10 mouse cellular contexts compared by ENCODE assay signal in the genomic region with DNA sequence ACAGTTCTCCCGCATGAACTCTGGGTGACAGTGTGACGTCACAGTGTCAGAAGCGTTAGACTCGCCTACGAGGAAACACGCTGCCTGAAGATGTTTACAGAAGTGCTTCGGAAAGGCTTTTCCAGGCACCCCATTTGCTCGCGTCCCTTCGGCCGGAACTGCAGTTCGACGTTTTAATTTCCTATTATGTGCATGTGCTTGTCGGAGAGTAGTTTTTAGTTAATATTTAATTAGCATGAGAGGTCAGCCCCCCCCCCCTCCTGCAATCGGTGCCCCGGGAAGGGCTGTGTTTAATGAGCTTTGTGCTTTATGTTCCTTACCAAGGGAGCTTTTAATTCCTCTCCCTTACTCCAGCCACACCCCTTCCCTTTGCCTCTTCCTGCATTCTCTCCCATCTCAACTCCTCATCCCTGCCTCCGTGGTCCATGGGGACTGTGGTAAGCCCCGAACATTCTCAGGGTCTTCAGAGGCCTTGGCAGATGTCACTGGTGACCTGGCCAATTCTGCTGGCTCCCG.
DNase-seq lines count a peak whose midpoint lies in the region; ATAC-seq and TF ChIP-seq lines count a peak whose summit lies in the region.
"Had no signal": no experiment of that assay in that cellular context is flagged by ENCODE, and none has a peak within 500 bp of the region (broad histone marks: within the 10 kb centered on the region; RNA-seq: fewer than 3 reads in every experiment).

No protein-coding gene starts in this region.

- no peak overlapping the region for H3K4me3 ChIP-seq in embryonic facial prominence, embryonic 12.5 days
- H3K4me3 ChIP-seq in embryonic facial prominence, embryonic 10.5 days: no peak overlapping the region
- no peak overlapping the region for H3K4me3 ChIP-seq in lung, embryonic 14.5 days (ENCODE audit: low read depth, low read length)
- no peak overlapping the region for H3K4me3 ChIP-seq in lung, adult 2 months (replicated peaks; ENCODE audit: extremely low read depth, low read depth, low read length)
- no peak overlapping the region for H3K4me3 ChIP-seq in stomach, embryonic 16.5 days (replicated peaks; ENCODE audit: low read length)
- H3K4me3 ChIP-seq: limb, embryonic 12.5 days had no signal

- no peaks in the 10 kb centered on the region for H3K27me3 ChIP-seq in embryonic facial prominence, embryonic 12.5 days
- no peaks in the 10 kb centered on the region for H3K27me3 ChIP-seq in embryonic facial prominence, embryonic 10.5 days (replicated peaks; ENCODE audit: low read depth, poor library complexity, severe bottlenecking)
- no peaks in the 10 kb centered on the region for H3K27me3 ChIP-seq in lung, embryonic 14.5 days (ENCODE audit: insufficient read depth, low read length)
- no peaks in the 10 kb centered on the region for H3K27me3 ChIP-seq in stomach, embryonic 16.5 days (ENCODE audit: control insufficient read depth, insufficient read depth, low read length)
- H3K27me3 ChIP-seq: limb, embryonic 12.5 days had no signal

- no peak overlapping the region for H3K4me2 ChIP-seq in embryonic facial prominence, embryonic 12.5 days (replicated peaks)
- peak overlapping the region; percentile 15; the same call in 1 of the 2 replicates for H3K4me2 ChIP-seq in lung, embryonic 14.5 days
- H3K4me2 ChIP-seq in stomach, embryonic 16.5 days (ENCODE audit: low read depth, low read length): no peak overlapping the region
- H3K4me2 ChIP-seq: limb, embryonic 12.5 days had no signal

- peaks cover 8% of the 10 kb centered on the region; the same call in 1 of the 2 replicates for H3K4me1 ChIP-seq in embryonic facial prominence, embryonic 12.5 days
- peaks cover 7% of the 10 kb centered on the region; the same call in 1 of the 2 replicates for H3K4me1 ChIP-seq in embryonic facial prominence, embryonic 10.5 days
- H3K4me1 ChIP-seq in lung, embryonic 14.5 days (ENCODE audit: insufficient read depth): no peaks in the 10 kb centered on the region
- H3K4me1 ChIP-seq in lung, adult 2 months (ENCODE audit: control insufficient read depth, insufficient read depth, low read length): peaks cover 3% of the 10 kb centered on the region; the same call in 1 of the 2 replicates
- 0 out of 2 replicates have a peak, but pooled peaks cover 3% of the 10 kb centered on the region for H3K4me1 ChIP-seq in stomach, embryonic 16.5 days (ENCODE audit: control insufficient read depth, insufficient read depth, low read length)

- 84% methylated on average over 19 of the region's 19 CpGs for WGBS in embryonic facial prominence, embryonic 12.5 days
- 89% methylated on average over 19 of the region's 19 CpGs for WGBS in embryonic facial prominence, embryonic 10.5 days
- 29% methylated on average over 19 of the region's 19 CpGs for WGBS in lung, embryonic 14.5 days
- WGBS in lung, adult 2 months: 32% methylated on average over 19 of the region's 19 CpGs
- 63% methylated on average over 19 of the region's 19 CpGs for WGBS in stomach, embryonic 16.5 days

- H3K9ac ChIP-seq in embryonic facial prominence, embryonic 12.5 days: no peak overlapping the region
- H3K9ac ChIP-seq in lung, embryonic 14.5 days: no peak overlapping the region
- H3K9ac ChIP-seq in stomach, embryonic 16.5 days (ENCODE audit: low read length): no peak overlapping the region
- H3K9ac ChIP-seq: limb, embryonic 12.5 days had no signal

- 0 out of 2 replicates have a peak overlapping the region, but pooled peaks have one; percentile 17 for H3K27ac ChIP-seq in embryonic facial prominence, embryonic 12.5 days
- no peak overlapping the region for H3K27ac ChIP-seq in embryonic facial prominence, embryonic 10.5 days (replicated peaks)
- 0 out of 2 replicates have a peak overlapping the region, but pooled peaks have one; percentile 3 for H3K27ac ChIP-seq in lung, embryonic 14.5 days (ENCODE audit: low read depth)
- H3K27ac ChIP-seq in stomach, embryonic 16.5 days (ENCODE audit: low read length): no peak overlapping the region
- H3K27ac ChIP-seq: limb, embryonic 12.5 days had no signal

- H3K9me3 ChIP-seq in embryonic facial prominence, embryonic 12.5 days: no peaks in the 10 kb centered on the region
- H3K9me3 ChIP-seq in embryonic facial prominence, embryonic 10.5 days: peaks cover 11% of the 10 kb centered on the region; the same call in 1 of the 2 replicates
- no peaks in the 10 kb centered on the region for H3K9me3 ChIP-seq in lung, embryonic 14.5 days (ENCODE audit: low read depth, low read length)
- peaks cover 7% of the 10 kb centered on the region; the same call in 1 of the 2 replicates for H3K9me3 ChIP-seq in stomach, embryonic 16.5 days (replicated peaks; ENCODE audit: control insufficient read depth, low read length)

- peaks cover 7% of the 10 kb centered on the region for H3K36me3 ChIP-seq in embryonic facial prominence, embryonic 12.5 days
- H3K36me3 ChIP-seq in embryonic facial prominence, embryonic 10.5 days (replicated peaks): peaks cover 51% of the 10 kb centered on the region
- H3K36me3 ChIP-seq in lung, embryonic 14.5 days (ENCODE audit: insufficient read depth): no peaks in the 10 kb centered on the region
- peaks cover 3% of the 10 kb centered on the region; the same call in 1 of the 2 replicates for H3K36me3 ChIP-seq in stomach, embryonic 16.5 days (ENCODE audit: control insufficient read depth, insufficient read depth, low read length)

- TF ChIP-seq CTCF in lung, embryonic 14.5 days (IDR thresholded peaks at IDR 0.05; ENCODE audit: low read depth): no peak
- TF ChIP-seq CTCF in lung, adult 2 months (IDR thresholded peaks at IDR 0.05; ENCODE audit: insufficient read depth, low read length): no peak

- no peak for TF ChIP-seq POLR2A in lung, adult 2 months (IDR thresholded peaks at IDR 0.05; ENCODE audit: borderline replicate concordance, extremely low read depth, low read depth, low read length)

- no peak for DNase-seq in embryonic facial prominence, embryonic 10.5 days (ENCODE audit: low spot score)
- DNase-seq in lung, embryonic 14.5 days: peak; percentile 73
- no peak for DNase-seq in lung, adult 2 months
- DNase-seq in kidney, postnatal 4 days: peak; percentile 56 to 71
- no peak for DNase-seq in embryo, embryonic 11 days
- no peak for DNase-seq in adrenal gland, postnatal 25 days
- DNase-seq: gastrocnemius, postnatal 36 days had no signal

- no peak for ATAC-seq in embryonic facial prominence, embryonic 12.5 days (ENCODE audit: insufficient number of reproducible peaks, insufficient read depth, low FRiP score, low TSS enrichment)
- ATAC-seq in lung, embryonic 14.5 days (ENCODE audit: insufficient read depth): no peak; the same call in 1 of the 2 replicates
- ATAC-seq in stomach, embryonic 16.5 days (ENCODE audit: insufficient read depth, low FRiP score): peak; percentile 38; the same call in 1 of the 2 replicates

Comparison
In these comparisons a context has a peak if more than half of its experiments do, and no peak if none do; other contexts are left out.
1. H3K27ac ChIP-seq: peak in embryonic facial prominence, embryonic 12.5 days (single experiment) and lung, embryonic 14.5 days (single experiment); none in embryonic facial prominence, embryonic 10.5 days (single experiment) and stomach, embryonic 16.5 days (single experiment).
2. DNase-seq: peak in lung, embryonic 14.5 days (single experiment) and kidney, postnatal 4 days (2 of 2); none in embryonic facial prominence, embryonic 10.5 days (single experiment), lung, adult 2 months (single experiment), embryo, embryonic 11 days (single experiment) and adrenal gland, postnatal 25 days (single experiment).